Mouse (Mus musculus) liver, adult 2 months (tissue): ENCODE data around the gene Fam219a.

Source experiments
- CTCF ChIP-seq: fragments of 200-500 bp; IDR thresholded peaks from 2 replicates; pipeline ENCODE4 v1.5.1; 2011; ENCODE audit warnings: low read depth, low read length, control low read depth
- POLR2A ChIP-seq: fragments of 200-500 bp; IDR thresholded peaks from 2 replicates; pipeline ENCODE4 v1.6.1; 2011; ENCODE audit warnings: low read length, control low read depth; ENCODE audit not compliant: insufficient read depth; ENCODE audit errors: extremely low read depth

- TF ChIP-seq CTCF (no peak), POLR2A (no peak)
Measured at GRCm38 (mm10) chr4:41504325-41504724, 65.0 kb downstream of the Fam219a start.
